Mouse (Mus musculus): ENCODE data around the gene Ppara. TPM values are rescaled to one million over a fixed set of nuclear protein-coding genes. Genes with fewer than 3 reads are reported as not detected.
"Not testable (repeated sequence)": the region's sequence is repeated elsewhere in the genome, so short reads cannot be mapped to it uniquely, and the experiment has no call there.

Ppara gene
- total RNA-seq, 2 experiments from 2014 or later = 24.0 to 29.6 TPM

GRCm38 (mm10) chr15:85765022-85765421 lies 30.2 kb downstream of the Ppara start:
- no peak for DNase-seq

- no peak for DNase-seq
Observed at GRCm38 (mm10) chr15:85766677-85767076, 31.9 kb downstream of the Ppara start.

- DNase-seq = no peak
Observed at GRCm38 (mm10) chr15:85768991-85769390, 34.2 kb downstream of the Ppara start.

- DNase-seq = no peak
Observed at GRCm38 (mm10) chr15:85771306-85772121, 36.7 kb downstream of the Ppara start.

GRCm38 (mm10) chr15:85772146-85772740 lies 37.5 kb downstream of the Ppara start:
- DNase-seq = no peak

GRCm38 (mm10) chr15:85774419-85774818 lies 39.6 kb downstream of the Ppara start:
- no peak for DNase-seq

- DNase-seq = no peak
Observed at GRCm38 (mm10) chr15:85775001-85775400, 40.2 kb downstream of the Ppara start.

- no peak for DNase-seq
Observed at GRCm38 (mm10) chr15:85776241-85776640, 41.5 kb downstream of the Ppara start.

GRCm38 (mm10) chr15:85776771-85777170 lies 42.0 kb downstream of the Ppara start:
- no peak for DNase-seq

- DNase-seq = not testable (repeated sequence)
Observed at GRCm38 (mm10) chr15:85778891-85779290, 44.1 kb downstream of the Ppara start.

- no peak for DNase-seq
Observed at GRCm38 (mm10) chr15:85783146-85783545, 48.4 kb downstream of the Ppara start.

- DNase-seq = no peak
Observed at GRCm38 (mm10) chr15:85784341-85784740, 49.6 kb downstream of the Ppara start.

GRCm38 (mm10) chr15:85786711-85787110 lies 51.9 kb downstream of the Ppara start:
- DNase-seq = no peak

- no peak for DNase-seq
Observed at GRCm38 (mm10) chr15:85787482-85787881, 52.7 kb downstream of the Ppara start.

- DNase-seq = no peak
Observed at GRCm38 (mm10) chr15:85788051-85788450, 53.3 kb downstream of the Ppara start.

- DNase-seq = no peak
Observed at GRCm38 (mm10) chr15:85788633-85789032, 53.9 kb downstream of the Ppara start.

GRCm38 (mm10) chr15:85791449-85791848 lies 56.7 kb downstream of the Ppara start:
- no peak for DNase-seq

- DNase-seq = peak; percentile 91
Observed at GRCm38 (mm10) chr15:85792819-85793218, 58.0 kb downstream of the Ppara start.

- DNase-seq = no peak
Observed at GRCm38 (mm10) chr15:85795516-85795915, 60.7 kb downstream of the Ppara start.

GRCm38 (mm10) chr15:85798676-85799075 lies 63.9 kb downstream of the Ppara start:
- peak; percentile 55 for DNase-seq

GRCm38 (mm10) chr15:85802931-85803330 lies 68.1 kb downstream of the Ppara start:
- DNase-seq = peak; percentile 71

GRCm38 (mm10) chr15:85806886-85807285 lies 72.1 kb downstream of the Ppara start:
- DNase-seq = no peak

- no peak for DNase-seq
Observed at GRCm38 (mm10) chr15:85807404-85807803, 72.6 kb downstream of the Ppara start.

GRCm38 (mm10) chr15:85808031-85808430 lies 73.2 kb downstream of the Ppara start:
- DNase-seq = no peak
